Mouse (Mus musculus) cerebellum, adult 2 months (tissue): ENCODE results near the gene Metrn. TPM values are rescaled to one million over a fixed set of nuclear protein-coding genes. Genes with fewer than 3 reads are reported as not detected.

Source experiments
- DNase-seq, 2 experiments: peaks; one replicate each; pipeline ENCODE4 v3.0.0; 2021
- H3K27ac ChIP-seq: fragments of 200-500 bp; 2 replicates; pipeline ENCODE4 v1.5.1; 2012; ENCODE audit warnings: low read length, control low read depth, inconsistent platforms; ENCODE audit not compliant: insufficient read depth
- H3K27me3 ChIP-seq: fragments of 200-500 bp; 2 replicates; pipeline ENCODE4 v1.6.1; 2012; ENCODE audit warnings: inconsistent platforms, mild to moderate bottlenecking, low read length, moderate library complexity; ENCODE audit not compliant: control insufficient read depth, insufficient read depth
- H3K4me1 ChIP-seq: fragments of 200-500 bp; 2 replicates; pipeline ENCODE4 v1.6.1; 2011; ENCODE audit warnings: low read length; ENCODE audit not compliant: control insufficient read depth, insufficient read depth
- H3K4me3 ChIP-seq: fragments of 200-500 bp; replicated peaks from 2 replicates; pipeline ENCODE3; 2011; ENCODE audit warnings: mild to moderate bottlenecking, low read depth, low read length, control low read depth; ENCODE audit not compliant: insufficient read depth
- CTCF ChIP-seq: fragments of 200-500 bp; IDR thresholded peaks from 2 replicates; pipeline ENCODE4 v1.5.1; 2011; ENCODE audit warnings: low read depth, mild to moderate bottlenecking, control low read depth, low read length, moderate library complexity, borderline replicate concordance; ENCODE audit not compliant: insufficient read depth
- POLR2A ChIP-seq: fragments of 200-500 bp; IDR thresholded peaks from 2 replicates; pipeline ENCODE4 v1.6.1; 2011; ENCODE audit warnings: low read length, control low read depth, borderline replicate concordance; ENCODE audit not compliant: insufficient read depth
- WGBS: fragments of 180-500 bp; shearing (Covaris S2); methylation state at CpG from one replicate; pipeline ENCODE4 v1.1.7; 2018; 5-methylcytosine and 5-hydroxymethylcytosine counted together
- polyA plus RNA-seq: library from polyadenylated mRNA; depleted of rRNA; stranded (reverse); fragments of >200 nt; gene quantifications from 2 replicates; pipeline ENCODE4 v1.2.3, GENCODE M21; 2012; rRNA removed

The Metrn gene
- 534 and 542 TPM in 2 replicates for polyA plus RNA-seq

- Histone ChIP-seq H3K27ac (peak within 1 kb of the TSS; percentile 9; the same call in 1 of the 2 replicates), H3K4me3 (peak within 1 kb of the TSS; percentile 42), H3K27me3 (no peaks in the 10 kb centered on the region), H3K4me1 (peaks cover 8% of the 10 kb centered on the region)
- peak in 1 of 2 experiments; percentile 70 for DNase-seq
- TF ChIP-seq CTCF (no peak), POLR2A (no peak)
- under 1% methylated on average over 35 of the region's 35 CpGs for WGBS
These were observed at the start of gene Metrn for GRCm38 (mm10) chr17:25796951-25797369. Gene Metrn (minus strand): TSS chr17:25797136.

- H3K27ac ChIP-seq: peak within 1 kb of the TSS; percentile 59
- TF ChIP-seq POLR2A (peak; percentile 77; the same call in 1 of the 2 replicates), CTCF (peak; percentile 27; the same call in 1 of the 2 replicates)
- H3K4me1 ChIP-seq: peaks cover 12% of the 10 kb centered on the region
- DNase-seq: peak; percentile 94 to 96
- H3K27me3 ChIP-seq: no peaks in the 10 kb centered on the region
- under 1% methylated on average over 21 of the region's 21 CpGs for WGBS
- peak within 1 kb of the TSS; percentile 78 for H3K4me3 ChIP-seq
These were observed 47.5 kb upstream of the Metrn start, which contains the start of gene Rhot2 for GRCm38 (mm10) chr17:25844396-25844901. Gene Rhot2 (minus strand): TSS chr17:25844851.

GRCm38 (mm10) chr17:25843636-25844395 lies 46.9 kb upstream of the Metrn start:
- DNase-seq: peak in 1 of 2 experiments; percentile 56
- TF ChIP-seq CTCF (no peak), POLR2A (no peak)
- no peaks in the 10 kb centered on the region for H3K27me3 ChIP-seq
- H3K4me1 ChIP-seq: peaks cover 12% of the 10 kb centered on the region
- peak overlapping the region; percentile 78 for H3K4me3 ChIP-seq
- peak overlapping the region; percentile 59 for H3K27ac ChIP-seq
- WGBS: 2% methylated on average over 38 of the region's 38 CpGs

- peaks cover 12% of the 10 kb centered on the region for H3K4me1 ChIP-seq
- H3K4me3 ChIP-seq: peak overlapping the region; percentile 78
- no peaks in the 10 kb centered on the region for H3K27me3 ChIP-seq
- 35% methylated on average over 4 of the region's 4 CpGs for WGBS
- TF ChIP-seq POLR2A (no peak), CTCF (no peak)
- no peak for DNase-seq
- H3K27ac ChIP-seq: no peak overlapping the region
These were observed 46.2 kb upstream of the Metrn start for GRCm38 (mm10) chr17:25843122-25843521.

GRCm38 (mm10) chr17:25842509-25842908 lies 45.6 kb upstream of the Metrn start:
- H3K27me3 ChIP-seq: no peaks in the 10 kb centered on the region
- no peak for TF ChIP-seq CTCF
- no peak for TF ChIP-seq POLR2A
- H3K4me1 ChIP-seq: peaks cover 14% of the 10 kb centered on the region
- WGBS: 45% methylated on average over 3 of the region's 3 CpGs
- no peak overlapping the region for H3K4me3 ChIP-seq
- no peak for DNase-seq
- no peak overlapping the region for H3K27ac ChIP-seq

- no peak for DNase-seq
- Histone ChIP-seq H3K27ac (no peak within 1 kb of the TSS), H3K4me1 (peaks cover 19% of the 10 kb centered on the region), H3K4me3 (no peak within 1 kb of the TSS), H3K27me3 (no peaks in the 10 kb centered on the region)
- TF ChIP-seq CTCF (no peak), POLR2A (no peak)
- 93% methylated on average over 22 of the region's 22 CpGs for WGBS
These were observed 44.4 kb upstream of the Metrn start, which contains the start of gene Gm20683 for GRCm38 (mm10) chr17:25841117-25841880. Gene Gm20683 (minus strand): TSS chr17:25841763.

GRCm38 (mm10) chr17:25840519-25840918 lies 43.6 kb upstream of the Metrn start:
- Histone ChIP-seq H3K4me1 (peaks cover 27% of the 10 kb centered on the region), H3K27ac (no peak overlapping the region), H3K27me3 (no peaks in the 10 kb centered on the region), H3K4me3 (no peak overlapping the region)
- WGBS: 95% methylated on average over 6 of the region's 6 CpGs
- TF ChIP-seq CTCF (no peak), POLR2A (no peak)
- DNase-seq: no peak

- no peaks in the 10 kb centered on the region for H3K27me3 ChIP-seq
- DNase-seq: no peak
- WGBS: 79% methylated on average over 14 of the region's 14 CpGs
- no peak overlapping the region for H3K27ac ChIP-seq
- TF ChIP-seq POLR2A (no peak), CTCF (no peak)
- H3K4me3 ChIP-seq: no peak overlapping the region
- peaks cover 30% of the 10 kb centered on the region for H3K4me1 ChIP-seq
These were observed 42.7 kb upstream of the Metrn start for GRCm38 (mm10) chr17:25839455-25840235.
